Mouse (Mus musculus) kidney, embryonic 15.5 days (tissue): Measurements from ENCODE around the gene Mrtfa. TPM values are rescaled to one million over a fixed set of nuclear protein-coding genes. Genes with fewer than 3 reads are reported as not detected.

Experiments
- ATAC-seq: fragments of 200-750 bp; cut with Nextera tagmentation; replicated peaks from 2 replicates; pipeline ENCODE4 v1.8.0; 2017; ENCODE audit warnings: moderate TSS enrichment; ENCODE audit not compliant: low FRiP score
- H3K27ac ChIP-seq: fragments of 300-500 bp; sonication (generic); 2 replicates; pipeline ENCODE4 v1.5.1; 2015; ENCODE audit warnings: mild to moderate bottlenecking, inconsistent platforms
- H3K27me3 ChIP-seq: fragments of 300-500 bp; sonication (generic); 2 replicates; pipeline ENCODE4 v1.6.1; 2015; ENCODE audit warnings: inconsistent platforms
- H3K36me3 ChIP-seq: fragments of 300-500 bp; sonication (generic); 2 replicates; pipeline ENCODE4 v1.6.1; 2015; ENCODE audit warnings: inconsistent platforms
- H3K4me1 ChIP-seq: fragments of 300-500 bp; sonication (generic); 2 replicates; pipeline ENCODE4 v1.6.1; 2015; ENCODE audit warnings: inconsistent platforms
- H3K4me2 ChIP-seq: fragments of 300-500 bp; sonication (generic); 2 replicates; pipeline ENCODE4 v1.6.1; 2015; ENCODE audit warnings: moderate library complexity, mild to moderate bottlenecking, inconsistent platforms
- H3K4me3 ChIP-seq: fragments of 300-500 bp; sonication (generic); replicated peaks from 2 replicates; pipeline ENCODE4 v1.5.1; 2015; ENCODE audit warnings: mild to moderate bottlenecking, inconsistent platforms
- H3K9ac ChIP-seq: fragments of 300-500 bp; sonication (generic); 2 replicates; pipeline ENCODE4 v1.6.1; 2015; ENCODE audit warnings: mild to moderate bottlenecking, inconsistent platforms
- H3K9me3 ChIP-seq: fragments of 300-500 bp; sonication (generic); replicated peaks from 2 replicates; pipeline ENCODE4 v1.6.1; 2016; ENCODE audit warnings: inconsistent platforms
- WGBS: fragments of 180-500 bp; shearing (Covaris S2); methylation state at CpG from one replicate; pipeline ENCODE4 v1.1.7; 2015; ENCODE audit warnings: mixed read lengths; 5-methylcytosine and 5-hydroxymethylcytosine counted together
- polyA plus RNA-seq: library from polyadenylated mRNA; unstranded; fragments of >200 nt; fragmentation: Nextera tagmentation; extraction: Ambion mirVana; gene quantifications from 2 replicates; pipeline ENCODE4 v1.2.1, GENCODE M21; 2015

Gene Mrtfa
- polyA plus RNA-seq, 1 experiment from 2014 or later: 27.0 TPM

DNA sequence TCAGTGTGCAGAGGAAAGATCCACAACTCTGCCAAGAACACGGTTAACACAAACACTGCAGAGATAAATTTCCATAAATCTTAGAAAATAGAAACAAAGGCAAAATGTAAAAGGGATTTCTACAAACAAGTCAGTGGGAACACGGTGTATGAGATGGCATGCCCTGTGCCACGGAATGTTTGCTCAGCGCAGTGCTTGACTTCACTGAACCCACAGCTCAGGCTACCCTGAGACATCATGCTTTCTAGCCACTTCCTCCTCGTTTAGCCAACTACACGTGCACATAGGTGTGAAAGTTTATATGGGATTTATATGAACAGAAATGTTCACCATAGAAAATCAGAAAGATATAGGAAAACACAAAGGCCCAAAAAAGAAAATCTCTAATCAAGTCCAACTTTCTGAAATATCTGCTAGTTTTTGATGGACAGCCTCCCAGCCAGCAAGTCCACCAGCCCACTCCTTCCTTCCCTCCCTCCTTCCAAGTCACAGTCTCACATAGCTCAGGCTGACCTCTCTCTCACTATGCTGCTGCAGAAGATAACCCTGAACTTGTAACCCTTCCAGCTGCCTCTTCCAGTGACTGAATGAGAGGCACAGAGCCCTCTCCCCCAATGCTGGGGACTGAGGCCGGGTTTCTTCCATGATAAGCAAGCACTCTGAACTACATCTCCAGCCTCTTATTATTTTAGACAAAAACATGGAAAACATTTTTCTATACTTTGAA, 94.1 kb downstream of the Mrtfa start:
- Histone ChIP-seq H3K36me3 (no peaks in the 10 kb centered on the region), H3K27me3 (no peaks in the 10 kb centered on the region), H3K9ac (no peak overlapping the region), H3K27ac (0 out of 2 replicates have a peak overlapping the region, but pooled peaks have one; percentile 45), H3K9me3 (no peaks in the 10 kb centered on the region), H3K4me3 (no peak overlapping the region), H3K4me1 (peaks cover 26% of the 10 kb centered on the region), H3K4me2 (no peak overlapping the region)
- peak; percentile 67; the same call in 1 of the 2 replicates for ATAC-seq
- WGBS: 44% methylated on average over 7 of the region's 7 CpGs

GRCm38 (mm10) chr15:81093032-81093431, 97.5 kb downstream of the Mrtfa start:
- WGBS: 83% methylated on average over 4 of the region's 4 CpGs
- ATAC-seq: no peak
- H3K4me1 ChIP-seq: peaks cover 33% of the 10 kb centered on the region

GRCm38 (mm10) chr15:81091718-81092117, 98.8 kb downstream of the Mrtfa start:
- Histone ChIP-seq H3K4me3 (no peak overlapping the region), H3K36me3 (no peaks in the 10 kb centered on the region), H3K9ac (no peak overlapping the region), H3K4me2 (no peak overlapping the region), H3K27ac (0 out of 2 replicates have a peak overlapping the region, but pooled peaks have one; percentile 10), H3K9me3 (no peaks in the 10 kb centered on the region), H3K27me3 (no peaks in the 10 kb centered on the region), H3K4me1 (peaks cover 30% of the 10 kb centered on the region)
- WGBS: 69% methylated on average over 9 of the region's 9 CpGs
- no peak for ATAC-seq

More at GRCm38 (mm10) chr15:81093032-81093431, 97.5 kb downstream of the Mrtfa start:
- no peak overlapping the region for H3K27ac ChIP-seq
- no peak overlapping the region for H3K4me2 ChIP-seq
- no peaks in the 10 kb centered on the region for H3K9me3 ChIP-seq
- H3K4me3 ChIP-seq: no peak overlapping the region
- H3K27me3 ChIP-seq: no peaks in the 10 kb centered on the region
- no peaks in the 10 kb centered on the region for H3K36me3 ChIP-seq
- no peak overlapping the region for H3K9ac ChIP-seq

GRCm38 (mm10) chr15:81087529-81087928, 103.0 kb downstream of the Mrtfa start:
- Histone ChIP-seq H3K4me3 (no peak overlapping the region), H3K27me3 (no peaks in the 10 kb centered on the region), H3K4me1 (peaks cover 50% of the 10 kb centered on the region), H3K9me3 (no peaks in the 10 kb centered on the region), H3K9ac (no peak overlapping the region), H3K4me2 (no peak overlapping the region), H3K27ac (peak overlapping the region; percentile 75; the same call in 1 of the 2 replicates), H3K36me3 (no peaks in the 10 kb centered on the region)
- ATAC-seq: no peak
- 63% methylated on average over 7 of the region's 7 CpGs for WGBS

DNA sequence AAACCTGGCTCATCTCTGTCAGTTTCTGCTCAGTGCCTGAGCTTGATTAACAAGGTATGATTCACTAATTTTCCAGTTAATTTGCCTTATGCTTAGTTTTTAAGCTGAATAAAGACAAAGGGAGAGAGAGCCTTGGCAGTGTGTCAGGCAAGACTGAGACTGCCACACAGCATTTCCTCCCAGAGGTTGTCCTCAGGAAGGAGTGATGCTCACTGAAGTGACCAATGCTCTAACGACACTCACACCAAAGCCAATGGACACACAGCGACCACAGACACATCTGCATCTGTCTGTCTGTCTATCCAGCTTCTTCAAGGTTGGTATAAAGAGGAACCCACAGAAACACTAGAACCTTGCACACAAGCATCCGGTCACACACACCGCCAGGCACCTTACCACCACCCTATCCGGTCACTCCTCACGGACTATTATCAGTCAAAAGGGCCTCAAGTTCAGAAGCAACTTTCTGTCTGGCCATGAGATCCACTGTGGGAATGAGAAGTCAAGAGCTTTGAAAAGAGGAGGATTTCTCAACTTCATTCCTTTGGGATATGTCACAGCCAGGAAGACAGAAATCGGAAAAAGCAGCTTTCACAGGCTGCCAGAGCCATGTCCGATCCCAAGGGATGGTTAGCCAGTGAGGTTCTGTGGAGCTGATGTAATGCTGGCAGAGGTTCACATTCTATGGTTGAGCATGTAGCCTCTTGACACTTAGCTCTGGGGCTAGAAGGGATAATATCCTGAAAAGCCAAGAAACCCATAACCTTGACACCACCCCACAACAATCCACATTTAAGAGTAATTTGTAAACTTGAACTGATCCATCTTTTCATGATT, 103.7 kb downstream of the Mrtfa start:
- H3K27me3 ChIP-seq: no peaks in the 10 kb centered on the region
- H3K4me2 ChIP-seq: no peak overlapping the region
- no peak for ATAC-seq
- H3K9ac ChIP-seq: no peak overlapping the region
- no peaks in the 10 kb centered on the region for H3K36me3 ChIP-seq
- no peaks in the 10 kb centered on the region for H3K9me3 ChIP-seq
- H3K4me1 ChIP-seq: peaks cover 47% of the 10 kb centered on the region
- peak overlapping the region; percentile 65 for H3K27ac ChIP-seq
- no peak overlapping the region for H3K4me3 ChIP-seq
- whole genome bisulfite sequencing: 79% methylated on average over 8 of the region's 8 CpGs

- H3K9ac ChIP-seq: no peak overlapping the region
- WGBS: 61% methylated on average over 9 of the region's 9 CpGs
- no peak for ATAC-seq
- H3K36me3 ChIP-seq: no peaks in the 10 kb centered on the region
- H3K4me2 ChIP-seq: no peak overlapping the region
- H3K9me3 ChIP-seq: no peaks in the 10 kb centered on the region
- peak overlapping the region; percentile 81 for H3K27ac ChIP-seq
- H3K27me3 ChIP-seq: no peaks in the 10 kb centered on the region
- no peak overlapping the region for H3K4me3 ChIP-seq
- peaks cover 42% of the 10 kb centered on the region for H3K4me1 ChIP-seq
Measured at GRCm38 (mm10) chr15:81083826-81084225, 106.7 kb downstream of the Mrtfa start.

DNA sequence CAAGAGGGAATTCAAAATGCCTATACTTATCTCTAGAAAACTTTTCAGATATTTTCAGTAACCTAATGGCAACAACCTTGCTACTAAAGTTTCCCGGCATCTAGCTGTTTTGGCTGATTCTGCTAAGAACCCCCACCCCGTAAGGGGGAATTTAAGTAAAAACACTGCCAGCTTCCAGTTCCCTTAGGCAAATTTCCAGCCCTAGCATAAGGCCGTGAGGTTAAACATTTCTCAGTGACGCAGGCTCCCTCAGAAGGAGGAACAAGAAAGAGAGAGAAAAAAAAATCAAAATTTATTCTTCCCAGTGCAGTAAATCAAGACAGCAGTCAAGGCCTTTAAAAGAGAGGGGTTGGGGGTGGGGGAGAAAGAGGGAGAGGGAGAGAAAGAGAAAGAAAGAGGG, 107.3 kb downstream of the Mrtfa start:
- H3K4me2 ChIP-seq: no peak overlapping the region
- H3K4me1 ChIP-seq: peaks cover 42% of the 10 kb centered on the region
- H3K4me3 ChIP-seq: no peak overlapping the region
- H3K27ac ChIP-seq: peak overlapping the region; percentile 81
- 0 out of 2 replicates have a peak, but pooled peaks have one; percentile 33 for ATAC-seq
- 41% methylated on average over 4 of the region's 4 CpGs for WGBS
- no peaks in the 10 kb centered on the region for H3K9me3 ChIP-seq
- no peak overlapping the region for H3K9ac ChIP-seq
- no peaks in the 10 kb centered on the region for H3K36me3 ChIP-seq
- no peaks in the 10 kb centered on the region for H3K27me3 ChIP-seq

DNA sequence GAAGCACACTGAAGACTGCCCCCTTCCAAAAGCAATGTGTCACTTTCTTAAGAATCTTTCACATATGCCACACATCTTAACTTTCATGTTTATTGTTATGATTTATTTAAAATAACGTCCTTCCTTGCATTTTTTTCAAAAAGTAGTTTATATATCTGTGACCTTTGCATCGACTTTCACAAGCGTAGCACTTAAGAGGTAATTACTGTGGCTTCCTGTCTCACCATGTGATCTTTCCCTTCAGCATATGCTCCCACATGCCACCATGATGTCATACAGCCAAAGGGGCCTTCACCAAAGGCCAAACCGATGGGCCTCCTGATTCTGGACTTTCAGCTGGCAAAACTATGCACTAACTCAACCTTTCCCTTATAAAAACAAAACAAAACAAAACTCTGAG, 109.3 kb downstream of the Mrtfa start:
- H3K9ac ChIP-seq: no peak overlapping the region
- no peaks in the 10 kb centered on the region for H3K27me3 ChIP-seq
- H3K9me3 ChIP-seq: no peaks in the 10 kb centered on the region
- no peak overlapping the region for H3K4me3 ChIP-seq
- 48% methylated on average over 4 of the region's 4 CpGs for WGBS
- H3K4me1 ChIP-seq: peaks cover 28% of the 10 kb centered on the region
- no peak for ATAC-seq
- H3K27ac ChIP-seq: no peak overlapping the region
- no peak overlapping the region for H3K4me2 ChIP-seq
- H3K36me3 ChIP-seq: no peaks in the 10 kb centered on the region

DNA sequence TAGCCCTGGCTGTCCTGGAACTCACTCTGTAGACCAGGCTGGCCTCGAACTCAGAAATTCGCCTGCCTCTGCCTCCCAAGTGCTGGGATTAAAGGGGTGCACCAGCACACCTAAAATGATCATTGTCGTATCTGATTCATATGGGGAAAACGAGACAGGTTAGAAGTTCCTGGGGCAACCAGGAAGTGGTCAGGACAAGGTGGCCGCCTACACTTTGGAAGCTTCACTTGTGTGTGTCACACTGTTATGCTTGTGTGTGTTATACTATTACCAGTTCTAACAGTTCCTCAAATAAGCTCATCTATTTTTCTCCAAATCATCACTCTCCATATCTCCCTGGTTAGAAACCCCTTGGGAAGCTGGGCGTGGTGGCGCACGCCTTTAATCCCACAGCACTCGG, 110.2 kb downstream of the Mrtfa start:
- H3K4me1 ChIP-seq: peaks cover 20% of the 10 kb centered on the region
- no peak for ATAC-seq
- WGBS: 96% methylated on average over 9 of the region's 9 CpGs
- H3K4me3 ChIP-seq: no peak overlapping the region
- no peak overlapping the region for H3K27ac ChIP-seq
- no peak overlapping the region for H3K9ac ChIP-seq
- no peak overlapping the region for H3K4me2 ChIP-seq
- no peaks in the 10 kb centered on the region; the same call in 1 of the 2 replicates for H3K36me3 ChIP-seq
- no peaks in the 10 kb centered on the region for H3K27me3 ChIP-seq
- H3K9me3 ChIP-seq: no peaks in the 10 kb centered on the region

- WGBS: 93% methylated on average over 3 of the region's 3 CpGs
- Histone ChIP-seq H3K27ac (no peak overlapping the region), H3K9ac (no peak overlapping the region), H3K36me3 (no peaks in the 10 kb centered on the region; the same call in 1 of the 2 replicates), H3K4me3 (no peak overlapping the region), H3K4me1 (peaks cover 18% of the 10 kb centered on the region), H3K27me3 (no peaks in the 10 kb centered on the region), H3K9me3 (no peaks in the 10 kb centered on the region), H3K4me2 (no peak overlapping the region)
- ATAC-seq: no peak
Measured at GRCm38 (mm10) chr15:81079255-81079654, 111.3 kb downstream of the Mrtfa start.

- no peak overlapping the region for H3K9ac ChIP-seq
- H3K27me3 ChIP-seq: no peaks in the 10 kb centered on the region
- no peak overlapping the region for H3K4me2 ChIP-seq
- H3K36me3 ChIP-seq: no peaks in the 10 kb centered on the region; the same call in 1 of the 2 replicates
- H3K4me3 ChIP-seq: no peak overlapping the region
- H3K27ac ChIP-seq: no peak overlapping the region
- 96% methylated on average over 4 of the region's 4 CpGs for WGBS
- no peak for ATAC-seq
- no peaks in the 10 kb centered on the region for H3K9me3 ChIP-seq
- H3K4me1 ChIP-seq: peaks cover 10% of the 10 kb centered on the region; the same call in 1 of the 2 replicates
Measured at GRCm38 (mm10) chr15:81077551-81077950, 113.0 kb downstream of the Mrtfa start.

DNA sequence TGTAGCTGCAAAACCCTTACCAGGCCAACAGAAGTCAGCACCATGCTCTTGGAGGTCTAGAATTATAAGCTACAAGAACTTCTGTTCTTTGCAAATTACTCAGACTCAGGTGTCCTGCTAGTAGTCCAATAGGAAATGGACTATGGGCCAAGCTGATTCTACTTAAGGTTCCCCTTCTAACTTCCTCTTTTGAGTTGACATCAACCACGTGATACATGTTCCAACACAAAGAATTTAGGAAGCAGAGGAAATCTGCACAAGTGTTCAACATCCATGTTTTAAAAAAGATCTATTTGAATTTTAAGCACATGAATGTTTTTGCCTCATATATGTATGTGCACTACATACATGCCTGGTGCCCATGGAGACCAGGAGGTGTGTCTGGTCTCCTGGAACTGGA, 116.0 kb downstream of the Mrtfa start:
- Histone ChIP-seq H3K4me3 (no peak overlapping the region), H3K27ac (no peak overlapping the region), H3K9me3 (no peaks in the 10 kb centered on the region), H3K4me2 (no peak overlapping the region), H3K27me3 (no peaks in the 10 kb centered on the region), H3K36me3 (no peaks in the 10 kb centered on the region; the same call in 1 of the 2 replicates), H3K4me1 (0 out of 2 replicates have a peak, but pooled peaks cover 7% of the 10 kb centered on the region), H3K9ac (no peak overlapping the region)
- ATAC-seq: no peak
- WGBS: 89% methylated on average over 1 of the region's 1 CpGs
